Mouse (Mus musculus) heart, postnatal 4 days (tissue): ENCODE results near the gene Gm20852. TPM values are rescaled to one million over a fixed set of nuclear protein-coding genes. Genes with fewer than 3 reads are reported as not detected.
"Not testable (repeated sequence)": the region's sequence is repeated elsewhere in the genome, so short reads cannot be mapped to it uniquely, and the experiment has no call there.

Source experiments
- DNase-seq: peaks from one replicate; pipeline ENCODE4 v3.0.0; 2021
- total RNA-seq, 2 experiments: library from RNA; stranded (reverse); gene quantifications; 2 replicates each; pipeline ENCODE4 v1.2.3; 2021

Gene Gm20852
- not detected for total RNA-seq

- DNase-seq: not testable (repeated sequence)
Observed at GRCm38 (mm10) chrY:66742023-66742422, at the start of gene Gm20852. Gm20852 (minus strand) TSS chrY:66742123.
